Mouse (Mus musculus) heart, adult 2 months (tissue): ENCODE results near the gene Tnfrsf21.

Experiments used
- CTCF ChIP-seq: fragments of 200-600 bp; IDR thresholded peaks from 2 replicates; pipeline ENCODE4 v1.8.1; 2022; ENCODE audit warnings: antibody characterized with exemption, mild to moderate bottlenecking, moderate library complexity
- POLR2A ChIP-seq: fragments of 200-500 bp; IDR thresholded peaks from 2 replicates; pipeline ENCODE4 v1.6.1; 2011; ENCODE audit warnings: mild to moderate bottlenecking, low read depth, low read length, control low read depth; ENCODE audit not compliant: insufficient read depth

DNA sequence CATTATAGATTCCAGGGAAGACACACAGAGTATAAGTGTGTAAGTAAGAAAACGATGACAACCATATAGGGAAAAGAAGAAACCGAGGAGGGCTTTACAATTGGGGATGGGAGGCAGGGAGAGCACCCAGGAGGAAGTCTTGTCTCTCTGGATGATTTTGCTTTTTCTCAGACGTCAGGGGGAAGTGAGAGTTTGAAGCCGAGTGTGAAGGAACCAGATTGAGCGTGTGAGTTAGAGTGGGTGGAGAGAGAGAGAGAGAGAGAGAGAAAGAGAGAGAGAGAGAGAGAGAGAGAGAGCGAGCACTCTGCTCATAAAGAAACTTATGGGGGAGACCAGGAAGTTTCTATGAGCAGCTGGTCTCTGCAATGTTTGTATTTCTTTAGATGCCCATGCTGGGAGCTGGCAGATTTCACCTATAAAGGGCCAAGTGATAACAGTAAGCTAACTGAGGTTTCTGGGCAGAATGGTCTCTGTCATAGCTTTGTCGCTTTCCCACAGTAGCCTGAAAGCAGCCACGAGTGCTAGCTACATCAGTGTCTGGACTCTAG is 16.2 kb downstream of the Tnfrsf21 start:
- TF ChIP-seq POLR2A (no peak), CTCF (no peak)
